Mouse (Mus musculus): ENCODE data around the gene Gnai3.

GRCm38 (mm10) chr3:108092536-108093115 lies 53.3 kb downstream of the Gnai3 start, which contains the start of gene Gnat2:
- TF ChIP-seq CTCF (IDR thresholded peaks at IDR 0.05; ENCODE audit: low read depth) (no peak), EP300 (IDR thresholded peaks at IDR 0.05; ENCODE audit: low read depth) (no peak)
